Mouse (Mus musculus) forebrain, embryonic 16.5 days (tissue): ENCODE results near the gene Olfr1193. TPM values are rescaled to one million over a fixed set of nuclear protein-coding genes. Genes with fewer than 3 reads are reported as not detected.
"Not testable (repeated sequence)": the region's sequence is repeated elsewhere in the genome, so short reads cannot be mapped to it uniquely, and the experiment has no call there.

Experiments
- ATAC-seq: fragments of 200-750 bp; cut with Nextera tagmentation; 2 replicates; pipeline ENCODE4 v1.8.0; 2017; ENCODE audit warnings: mild to moderate bottlenecking, moderate library complexity
- H3K27ac ChIP-seq: fragments of 300-500 bp; sonication (generic); 2 replicates; pipeline ENCODE4 v1.5.1; 2014; ENCODE audit warnings: low read length, control low read depth
- H3K27me3 ChIP-seq: fragments of 300-500 bp; sonication (generic); replicated peaks from 2 replicates; pipeline ENCODE4 v1.6.1; 2014; ENCODE audit warnings: low read length; ENCODE audit not compliant: control insufficient read depth, insufficient read depth
- H3K36me3 ChIP-seq: fragments of 300-500 bp; sonication (generic); 2 replicates; pipeline ENCODE4 v1.6.1; 2014; ENCODE audit not compliant: control insufficient read depth, insufficient read depth
- H3K4me1 ChIP-seq: fragments of 300-500 bp; sonication (generic); replicated peaks from 2 replicates; pipeline ENCODE4 v1.6.1; 2014; ENCODE audit warnings: low read length; ENCODE audit not compliant: control insufficient read depth, insufficient read depth
- H3K4me2 ChIP-seq: fragments of 300-500 bp; sonication (generic); 2 replicates; pipeline ENCODE4 v1.6.1; 2014; ENCODE audit warnings: mild to moderate bottlenecking, low read length, control low read depth
- H3K4me3 ChIP-seq: fragments of 300-500 bp; sonication (generic); replicated peaks from 2 replicates; pipeline ENCODE4 v1.5.1; 2014; ENCODE audit warnings: mild to moderate bottlenecking, low read length, control low read depth
- H3K9ac ChIP-seq: fragments of 300-500 bp; sonication (generic); replicated peaks from 2 replicates; pipeline ENCODE4 v1.6.1; 2014; ENCODE audit warnings: low read depth, low read length, control low read depth
- H3K9me3 ChIP-seq: fragments of 300-500 bp; sonication (generic); 2 replicates; pipeline ENCODE4 v1.6.1; 2016; ENCODE audit warnings: low read length; ENCODE audit not compliant: control insufficient read depth
- WGBS: fragments of 180-500 bp; shearing (Covaris S2); extraction: QIAGEN DNeasy Blood & Tissue Kit; methylation state at CpG from one replicate; pipeline ENCODE4 v1.1.7; 2014; 5-methylcytosine and 5-hydroxymethylcytosine counted together
- polyA plus RNA-seq: library from polyadenylated mRNA; unstranded; fragments of >200 nt; fragmentation: Nextera tagmentation; extraction: Ambion mirVana; gene quantifications from 2 replicates; pipeline ENCODE4 v1.2.1, GENCODE M21; 2015

The Olfr1193 gene
- not detected in 2 replicates for polyA plus RNA-seq

DNA sequence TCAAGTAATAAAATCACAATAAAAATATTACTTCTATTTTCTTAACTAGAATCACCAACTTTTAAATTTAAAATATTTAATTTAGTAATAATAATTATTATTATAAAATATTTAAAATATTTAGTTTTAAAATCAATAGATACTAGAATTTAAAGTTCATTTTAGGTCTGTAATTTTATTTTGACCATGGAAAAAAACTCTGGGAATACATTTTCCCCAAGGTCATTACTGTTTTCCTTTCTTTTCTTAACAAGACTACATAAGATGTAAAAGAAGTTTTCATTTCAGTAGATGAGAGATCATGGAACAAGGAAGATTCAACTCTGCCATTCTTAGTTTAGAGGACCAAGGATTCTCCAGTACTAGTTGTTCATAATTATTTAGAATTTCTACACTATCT lies at the start of gene Olfr1193:
Gene Olfr1193, plus strand, starts transcription at position 301 of the 400 bp plus-strand sequence.
- not testable (repeated sequence) for H3K4me1 ChIP-seq, H3K9ac ChIP-seq, H3K4me2 ChIP-seq, H3K9me3 ChIP-seq, H3K36me3 ChIP-seq, H3K4me3 ChIP-seq, ATAC-seq, H3K27ac ChIP-seq, H3K27me3 ChIP-seq

DNA sequence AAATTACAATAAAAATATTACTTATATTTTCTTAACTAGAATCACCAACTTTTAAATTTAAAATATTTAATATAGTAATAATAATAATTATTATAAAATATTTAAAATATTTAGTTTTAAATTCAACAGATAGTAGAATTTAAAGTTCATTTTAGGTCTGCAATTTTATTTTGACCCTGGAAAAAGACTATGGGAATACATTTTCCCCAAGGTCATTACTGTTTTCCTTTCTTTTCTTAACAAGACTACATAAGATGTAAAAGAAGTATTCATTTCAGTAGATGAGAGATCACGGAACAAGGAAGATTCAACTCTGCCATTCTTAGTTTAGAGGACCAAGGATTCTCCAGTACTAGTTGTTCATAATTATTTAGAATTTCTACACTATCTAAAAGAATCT lies 35.2 kb upstream of the Olfr1193 start, which contains the start of gene Olfr1191-ps1:
Gene Olfr1191-ps1, plus strand, starts transcription at position 301 of the 400 bp plus-strand sequence.
- H3K9me3 ChIP-seq, H3K9ac ChIP-seq, H3K4me1 ChIP-seq, H3K36me3 ChIP-seq, H3K4me2 ChIP-seq, H3K27ac ChIP-seq, ATAC-seq, H3K27me3 ChIP-seq, H3K4me3 ChIP-seq: not testable (repeated sequence)
- WGBS: 85% methylated on average over 1 of the region's 1 CpGs

DNA sequence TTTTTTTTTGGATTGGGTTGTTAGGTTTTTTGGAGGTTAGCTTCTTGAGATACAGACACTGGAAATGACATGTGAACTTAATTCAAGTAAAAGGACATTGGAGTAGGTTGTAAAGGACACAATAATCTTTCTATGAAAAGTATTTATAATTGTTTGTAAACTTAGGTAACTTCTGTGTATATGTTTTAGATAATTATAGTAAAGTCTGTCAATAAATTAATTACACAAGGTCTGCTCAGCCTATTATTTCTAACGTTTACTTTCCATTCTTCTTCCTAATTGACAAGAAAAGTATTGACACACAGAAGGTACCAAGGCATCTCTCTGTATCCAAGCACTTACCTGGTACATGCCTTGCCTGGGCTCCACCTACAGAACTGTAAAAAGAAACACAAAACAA lies 27.2 kb upstream of the Olfr1193 start, which contains the start of gene Olfr1192-ps1:
Gene Olfr1192-ps1, plus strand, starts transcription at position 301 of the 400 bp plus-strand sequence.
- H3K27ac ChIP-seq: no peak within 1 kb of the TSS
- no peak within 1 kb of the TSS for H3K4me3 ChIP-seq
- no peak within 1 kb of the TSS for H3K4me2 ChIP-seq
- H3K9me3 ChIP-seq: no peaks in the 10 kb centered on the region
- no peak for ATAC-seq
- WGBS: 39% methylated on average over 1 of the region's 1 CpGs
- no peaks in the 10 kb centered on the region for H3K4me1 ChIP-seq
- H3K36me3 ChIP-seq: no peaks in the 10 kb centered on the region
- H3K27me3 ChIP-seq: no peaks in the 10 kb centered on the region
- H3K9ac ChIP-seq: no peak within 1 kb of the TSS

GRCm38 (mm10) chr2:88689087-88689486 lies 13.7 kb downstream of the Olfr1193 start, which contains the start of gene Olfr1195:
Gene Olfr1195 (minus strand): TSS chr2:88689187.
- no peaks in the 10 kb centered on the region for H3K27me3 ChIP-seq

GRCm38 (mm10) chr2:88704497-88704896 lies 29.1 kb downstream of the Olfr1193 start, which contains the start of gene Olfr1196:
Gene Olfr1196 (minus strand): TSS chr2:88704597.
- H3K4me1 ChIP-seq: no peaks in the 10 kb centered on the region
- H3K36me3 ChIP-seq: no peaks in the 10 kb centered on the region
- ATAC-seq: no peak
- no peak within 1 kb of the TSS for H3K4me2 ChIP-seq
- H3K9me3 ChIP-seq: no peaks in the 10 kb centered on the region
- H3K27me3 ChIP-seq: no peaks in the 10 kb centered on the region
- no peak within 1 kb of the TSS for H3K4me3 ChIP-seq
- no peak within 1 kb of the TSS for H3K9ac ChIP-seq
- 82% methylated on average over 2 of the region's 2 CpGs for WGBS
- no peak within 1 kb of the TSS for H3K27ac ChIP-seq

More at GRCm38 (mm10) chr2:88689087-88689486, 13.7 kb downstream of the Olfr1193 start, which contains the start of gene Olfr1195:
- Histone ChIP-seq H3K9ac (no peak within 1 kb of the TSS), H3K4me2 (no peak within 1 kb of the TSS), H3K4me1 (no peaks in the 10 kb centered on the region), H3K27ac (no peak within 1 kb of the TSS), H3K4me3 (no peak within 1 kb of the TSS), H3K36me3 (no peaks in the 10 kb centered on the region), H3K9me3 (no peaks in the 10 kb centered on the region)
- ATAC-seq: no peak

Other genes with a start within 250 kb of the Olfr1193 start
- not detected in 2 replicates for gene Olfr1181, start 249.5 kb upstream of the Olfr1193 start, polyA plus RNA-seq
- gene Gm13757, start 226.5 kb upstream of the Olfr1193 start, polyA plus RNA-seq: not detected in 2 replicates
- gene Olfr1183, start 220.8 kb upstream of the Olfr1193 start, polyA plus RNA-seq: not detected in 2 replicates
- gene Olfr1184, start 192.0 kb upstream of the Olfr1193 start, polyA plus RNA-seq: not detected in 2 replicates
- gene Olfr1185-ps1, start 182.3 kb upstream of the Olfr1193 start, polyA plus RNA-seq: not detected in 2 replicates
- not detected in 2 replicates for gene Olfr1186, start 157.1 kb upstream of the Olfr1193 start, polyA plus RNA-seq
- not detected in 2 replicates for gene Olfr1188, start 118.7 kb upstream of the Olfr1193 start, polyA plus RNA-seq
- gene Olfr1189, start 89.2 kb upstream of the Olfr1193 start, polyA plus RNA-seq: not detected in 2 replicates
- not detected in 2 replicates for gene Olfr1191-ps1, start 35.1 kb upstream of the Olfr1193 start, polyA plus RNA-seq
- gene Olfr1192-ps1, start 27.1 kb upstream of the Olfr1193 start, polyA plus RNA-seq: not detected in 2 replicates
- not detected in 2 replicates for gene Olfr1195, start 13.6 kb downstream of the Olfr1193 start, polyA plus RNA-seq
- not detected in 2 replicates for gene Olfr1196, start 29.0 kb downstream of the Olfr1193 start, polyA plus RNA-seq
- not detected in 2 replicates for gene Olfr1197, start 56.7 kb downstream of the Olfr1193 start, polyA plus RNA-seq
- gene Olfr1198, start 75.7 kb downstream of the Olfr1193 start, polyA plus RNA-seq: not detected in 2 replicates
- gene Olfr1199, start 84.8 kb downstream of the Olfr1193 start, polyA plus RNA-seq: not detected in 2 replicates
- gene Olfr1200, start 94.9 kb downstream of the Olfr1193 start, polyA plus RNA-seq: not detected in 2 replicates
- not detected in 2 replicates for gene Olfr1201, start 117.4 kb downstream of the Olfr1193 start, polyA plus RNA-seq
- not detected in 2 replicates for gene Olfr1202, start 138.9 kb downstream of the Olfr1193 start, polyA plus RNA-seq
- gene Olfr1205, start 154.1 kb downstream of the Olfr1193 start, polyA plus RNA-seq: not detected in 2 replicates
- not detected in 2 replicates for gene Olfr1204, start 173.7 kb downstream of the Olfr1193 start, polyA plus RNA-seq
- not detected in 2 replicates for gene Olfr1206, start 187.6 kb downstream of the Olfr1193 start, polyA plus RNA-seq
- gene Olfr1208, start 226.7 kb downstream of the Olfr1193 start, polyA plus RNA-seq: not detected in 2 replicates
- not detected in 2 replicates for gene Olfr1209, start 239.5 kb downstream of the Olfr1193 start, polyA plus RNA-seq